Mouse (Mus musculus) liver, postnatal 0 days (tissue): Measurements from ENCODE around the gene Dgcr2.

Experiments used
- CTCF ChIP-seq: sonication (generic); IDR thresholded peaks from 2 replicates; pipeline ENCODE4 v1.5.1; 2016; ENCODE audit warnings: antibody characterized with exemption, low read depth
- EP300 ChIP-seq: IDR thresholded peaks from 2 replicates; pipeline ENCODE4 v1.6.1; 2016; ENCODE audit warnings: antibody characterized with exemption, low read depth, mild to moderate bottlenecking

- peak; percentile 37 for TF ChIP-seq CTCF
- no peak for TF ChIP-seq EP300
Measured at GRCm38 (mm10) chr16:17831781-17832180, 66.6 kb downstream of the Dgcr2 start.
